Mouse (Mus musculus) G1E (cell line): ENCODE measurements at regions not wholly inside any gene's neighbourhood (a gene's known extent, or its start where the extent isn't known, plus 50 kb on each side); places are given as distances from the start of the nearest gene placed in this dataset.

Source experiments
- ATAC-seq: 2 replicates; pipeline ENCODE4 v1.8.0; 2016; ENCODE audit warnings: mild to moderate bottlenecking; ENCODE audit not compliant: insufficient number of reproducible peaks, poor library complexity, low FRiP score, severe bottlenecking; ENCODE audit errors: extremely low read depth
- DNase-seq: peaks from one replicate; pipeline ENCODE4 v3.0.0; 2012; ENCODE audit warnings: low spot score
- H3K27me3 ChIP-seq: 2 replicates; pipeline ENCODE4 v1.6.1; 2012; ENCODE audit warnings: mild to moderate bottlenecking, low read length, inconsistent platforms; ENCODE audit not compliant: insufficient read depth
- H3K36me3 ChIP-seq: replicated peaks from 2 replicates; pipeline ENCODE3; 2012; ENCODE audit warnings: mild to moderate bottlenecking, inconsistent platforms
- H3K4me1 ChIP-seq: 2 replicates; pipeline ENCODE4 v1.6.1; 2012; ENCODE audit warnings: low read depth, low read length, inconsistent platforms, mixed read lengths; ENCODE audit not compliant: insufficient read depth
- H3K4me3 ChIP-seq: 2 replicates; pipeline ENCODE4 v1.5.1; 2012; ENCODE audit warnings: low read depth, mild to moderate bottlenecking, inconsistent platforms, low read length, moderate library complexity, mixed read lengths
- H3K9me3 ChIP-seq: replicated peaks from 2 replicates; pipeline ENCODE4 v1.6.1; 2012; ENCODE audit warnings: inconsistent platforms
- CTCF ChIP-seq: IDR thresholded peaks from 2 replicates; pipeline ENCODE4 v1.5.1; 2012; ENCODE audit warnings: low read depth, low read length, inconsistent platforms, mixed read lengths
- GATA1 ChIP-seq: IDR thresholded peaks from 2 replicates; pipeline ENCODE4 v1.6.1; 2012; ENCODE audit warnings: borderline replicate concordance, low read length, inconsistent platforms, mixed read lengths
- GATA2 ChIP-seq: IDR thresholded peaks from 2 replicates; pipeline ENCODE4 v1.6.1; 2012; ENCODE audit warnings: low read depth, low read length, inconsistent platforms, borderline replicate concordance
- POLR2AphosphoS5 ChIP-seq: IDR thresholded peaks from 2 replicates; pipeline ENCODE4 v1.6.1; 2012; ENCODE audit warnings: low read depth, low read length, inconsistent platforms; ENCODE audit not compliant: insufficient replicate concordance
- TAL1 ChIP-seq: conservative IDR thresholded peaks from 2 replicates; pipeline ENCODE4 v1.6.1; 2012; ENCODE audit warnings: low read depth, low read length, inconsistent platforms, mixed read lengths

GRCm38 (mm10) chr4:131062592-131062991 lies 118.4 kb downstream of the Matn1 start:
- H3K36me3 ChIP-seq: no peaks in the 10 kb centered on the region
- no peak for ATAC-seq
- H3K4me1 ChIP-seq: no peaks in the 10 kb centered on the region
- no peak for TF ChIP-seq POLR2AphosphoS5
- TF ChIP-seq GATA2: no peak
- TF ChIP-seq GATA1: no peak
- no peak overlapping the region for H3K4me3 ChIP-seq
- H3K27me3 ChIP-seq: peaks cover 2% of the 10 kb centered on the region; the same call in 1 of the 2 replicates
- H3K9me3 ChIP-seq: no peaks in the 10 kb centered on the region
- no peak for DNase-seq

GRCm38 (mm10) chr4:131066186-131066939 lies 122.2 kb downstream of the Matn1 start:
- H3K4me1 ChIP-seq: no peaks in the 10 kb centered on the region
- TF ChIP-seq TAL1 (no peak), CTCF (no peak), GATA2 (no peak), GATA1 (no peak), POLR2AphosphoS5 (no peak)
- DNase-seq (no peak), ATAC-seq (no peak)
- no peaks in the 10 kb centered on the region for H3K36me3 ChIP-seq
- H3K9me3 ChIP-seq: no peaks in the 10 kb centered on the region
- H3K4me3 ChIP-seq: no peak overlapping the region
- peaks cover 8% of the 10 kb centered on the region; the same call in 1 of the 2 replicates for H3K27me3 ChIP-seq

- no peak for ATAC-seq
- Histone ChIP-seq H3K4me3 (no peak overlapping the region), H3K4me1 (no peaks in the 10 kb centered on the region), H3K36me3 (no peaks in the 10 kb centered on the region), H3K9me3 (no peaks in the 10 kb centered on the region), H3K27me3 (0 out of 2 replicates have a peak, but pooled peaks cover 8% of the 10 kb centered on the region)
- TF ChIP-seq POLR2AphosphoS5 (no peak), GATA1 (no peak), CTCF (no peak), GATA2 (no peak), TAL1 (no peak)
- no peak for DNase-seq
These were observed 126.4 kb downstream of the Matn1 start for GRCm38 (mm10) chr4:131070566-131070965.

- no peaks in the 10 kb centered on the region for H3K4me1 ChIP-seq
- H3K9me3 ChIP-seq: no peaks in the 10 kb centered on the region
- ATAC-seq (no peak), DNase-seq (no peak)
- no peaks in the 10 kb centered on the region for H3K36me3 ChIP-seq
- 0 out of 2 replicates have a peak, but pooled peaks cover 8% of the 10 kb centered on the region for H3K27me3 ChIP-seq
- no peak for TF ChIP-seq GATA1
- TF ChIP-seq CTCF: no peak
- TF ChIP-seq TAL1: no peak
- no peak overlapping the region for H3K4me3 ChIP-seq
These were observed 128.4 kb downstream of the Matn1 start for GRCm38 (mm10) chr4:131072623-131073022.

- no peak overlapping the region for H3K4me3 ChIP-seq
- TF ChIP-seq POLR2AphosphoS5 (no peak), CTCF (no peak), TAL1 (no peak), GATA1 (no peak), GATA2 (no peak)
These were observed 129.2 kb downstream of the Matn1 start for GRCm38 (mm10) chr4:131073420-131073819.

GRCm38 (mm10) chr4:131075326-131075932 lies 131.2 kb downstream of the Matn1 start:
- TF ChIP-seq GATA2 (no peak), POLR2AphosphoS5 (no peak), GATA1 (no peak), CTCF (no peak), TAL1 (no peak)
- no peak for DNase-seq
- Histone ChIP-seq H3K36me3 (no peaks in the 10 kb centered on the region), H3K4me1 (no peaks in the 10 kb centered on the region), H3K27me3 (0 out of 2 replicates have a peak, but pooled peaks cover 2% of the 10 kb centered on the region), H3K4me3 (no peak overlapping the region), H3K9me3 (no peaks in the 10 kb centered on the region)
- no peak for ATAC-seq

More at GRCm38 (mm10) chr4:131073420-131073819, 129.2 kb downstream of the Matn1 start:
- Histone ChIP-seq H3K9me3 (no peaks in the 10 kb centered on the region), H3K27me3 (0 out of 2 replicates have a peak, but pooled peaks cover 4% of the 10 kb centered on the region), H3K36me3 (no peaks in the 10 kb centered on the region), H3K4me1 (no peaks in the 10 kb centered on the region)
- no peak for DNase-seq
- no peak for ATAC-seq
